In the genomic region with DNA sequence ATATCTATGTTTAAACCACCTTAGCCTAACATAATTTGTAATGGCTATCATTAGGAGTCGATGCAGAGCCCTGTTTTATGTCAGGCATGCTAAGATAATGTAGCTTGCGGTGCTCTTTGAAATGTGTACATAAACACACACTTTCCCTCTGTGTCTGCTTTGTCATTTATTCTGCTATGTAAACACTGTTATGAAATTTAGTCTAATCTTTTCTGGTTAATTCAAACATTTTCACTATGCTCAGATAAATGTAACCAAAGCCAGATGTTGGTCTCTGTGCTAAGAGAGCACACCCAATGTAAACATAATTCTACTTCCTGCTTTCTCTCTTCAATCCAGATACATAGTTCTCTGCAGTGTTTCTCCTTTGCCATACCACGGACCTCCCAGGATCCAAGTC, we compare ENCODE assay signal across 23 mouse cellular contexts.
A peak's percentile ranks its signal among the peaks of the same experiment; 100 is the strongest.
DNase-seq lines count a peak whose midpoint lies in the region; ATAC-seq lines count a peak whose summit lies in the region.
"Had no signal": no experiment of that assay in that cellular context is flagged by ENCODE, and none has a peak within 500 bp of the region (broad histone marks: within the 10 kb centered on the region; RNA-seq: fewer than 3 reads in every experiment).

No protein-coding gene starts in this region.

- H3K36me3 ChIP-seq in heart, embryonic 13.5 days, result no peaks in the 10 kb centered on the region
- H3K36me3 ChIP-seq in heart, embryonic 12.5 days, result no peaks in the 10 kb centered on the region
- H3K36me3 ChIP-seq in lung, embryonic 16.5 days (ENCODE audit: control insufficient read depth, insufficient read depth, low read length), result no peaks in the 10 kb centered on the region
- H3K36me3 ChIP-seq in intestine, embryonic 16.5 days (ENCODE audit: control insufficient read depth, insufficient read depth, low read length), result no peaks in the 10 kb centered on the region
- H3K36me3 ChIP-seq: G1E; hindbrain, embryonic 13.5 days; limb, embryonic 12.5 days; liver, embryonic 15.5 days; midbrain, embryonic 10.5 days had no signal

- no peak for DNase-seq in lung, postnatal 36 days
- DNase-seq in yolk sac, embryonic 10.5 days (ENCODE audit: low spot score), result peak; percentile 9
- DNase-seq in cerebellum, adult 11-12 months, result no peak
- DNase-seq: adrenal gland, postnatal 10 days; cerebellum, adult 9-10 months; gastrocnemius, postnatal 14 days; heart, postnatal 4 days; kidney, adult 9 months; kidney, postnatal 14 days; lung, postnatal 10 days; spleen, adult 18-20 months had no signal

- no peaks in the 10 kb centered on the region for H3K27me3 ChIP-seq in heart, embryonic 13.5 days (replicated peaks)
- no peaks in the 10 kb centered on the region for H3K27me3 ChIP-seq in heart, embryonic 12.5 days (replicated peaks)
- no peaks in the 10 kb centered on the region for H3K27me3 ChIP-seq in lung, embryonic 16.5 days (ENCODE audit: control insufficient read depth, insufficient read depth, low read depth, low read length)
- no peaks in the 10 kb centered on the region for H3K27me3 ChIP-seq in intestine, embryonic 16.5 days (replicated peaks; ENCODE audit: control insufficient read depth, insufficient read depth, low read length)
- H3K27me3 ChIP-seq: forebrain, embryonic 13.5 days; hindbrain, embryonic 13.5 days; limb, embryonic 12.5 days; liver, embryonic 15.5 days had no signal

- H3K9ac ChIP-seq in heart, embryonic 13.5 days, result no peak overlapping the region
- no peak overlapping the region for H3K9ac ChIP-seq in heart, embryonic 12.5 days
- no peak overlapping the region for H3K9ac ChIP-seq in lung, embryonic 16.5 days (ENCODE audit: low read length)
- no peak overlapping the region for H3K9ac ChIP-seq in intestine, embryonic 16.5 days (ENCODE audit: low read depth, low read length)
- H3K9ac ChIP-seq: forebrain, embryonic 13.5 days; hindbrain, embryonic 13.5 days; limb, embryonic 12.5 days; liver, embryonic 15.5 days had no signal

- ATAC-seq in heart, embryonic 13.5 days (ENCODE audit: extremely low read depth, insufficient number of reproducible peaks, low FRiP score, low TSS enrichment), result no peak
- no peak for ATAC-seq in heart, embryonic 12.5 days (ENCODE audit: insufficient number of reproducible peaks, low FRiP score)
- ATAC-seq in lung, embryonic 16.5 days (ENCODE audit: low read depth), result peak; percentile 73
- peak; percentile 82 for ATAC-seq in intestine, embryonic 16.5 days
- ATAC-seq in activated CD4-positive, CD25-positive, alpha-beta regulatory T cell, adult 4 months, result no peak
- ATAC-seq: forebrain, embryonic 13.5 days; midbrain, embryonic 16.5 days had no signal

- no peak overlapping the region for H3K4me2 ChIP-seq in heart, embryonic 13.5 days
- H3K4me2 ChIP-seq in heart, embryonic 12.5 days, result no peak overlapping the region
- no peak overlapping the region for H3K4me2 ChIP-seq in lung, embryonic 16.5 days (ENCODE audit: low read depth, low read length)
- H3K4me2 ChIP-seq in intestine, embryonic 16.5 days (ENCODE audit: low read depth, low read length), result no peak overlapping the region
- H3K4me2 ChIP-seq: forebrain, embryonic 13.5 days; hindbrain, embryonic 13.5 days; limb, embryonic 12.5 days; liver, embryonic 15.5 days had no signal

- H3K4me3 ChIP-seq in heart, embryonic 13.5 days, result no peak overlapping the region
- H3K4me3 ChIP-seq in heart, embryonic 12.5 days, result no peak overlapping the region
- H3K4me3 ChIP-seq in lung, embryonic 16.5 days (ENCODE audit: low read length), result no peak overlapping the region
- H3K4me3 ChIP-seq in intestine, embryonic 16.5 days (ENCODE audit: low read length), result no peak overlapping the region
- H3K4me3 ChIP-seq: forebrain, embryonic 13.5 days; hindbrain, embryonic 13.5 days; limb, embryonic 12.5 days; liver, embryonic 15.5 days; midbrain, embryonic 10.5 days had no signal

- WGBS in heart, embryonic 13.5 days, result 47% methylated on average over 3 of the region's 3 CpGs
- 36% methylated on average over 3 of the region's 3 CpGs for WGBS in heart, embryonic 12.5 days
- WGBS in lung, embryonic 16.5 days, result 25% methylated on average over 3 of the region's 3 CpGs
- 33% methylated on average over 3 of the region's 3 CpGs for WGBS in intestine, embryonic 16.5 days

- 0 out of 2 replicates have a peak overlapping the region, but pooled peaks have one; percentile 20 for H3K27ac ChIP-seq in heart, embryonic 13.5 days (replicated peaks)
- H3K27ac ChIP-seq in heart, embryonic 12.5 days (ENCODE audit: poor library complexity, severe bottlenecking), result no peak overlapping the region
- peak overlapping the region; percentile 60; the same call in 1 of the 2 replicates for H3K27ac ChIP-seq in lung, embryonic 16.5 days (ENCODE audit: low read length)
- peak overlapping the region; percentile 40; the same call in 1 of the 2 replicates for H3K27ac ChIP-seq in intestine, embryonic 16.5 days (ENCODE audit: low read length)
- H3K27ac ChIP-seq: forebrain, embryonic 13.5 days; hindbrain, embryonic 13.5 days; limb, embryonic 12.5 days; liver, embryonic 15.5 days; midbrain, embryonic 10.5 days had no signal

- H3K9me3 ChIP-seq in heart, embryonic 13.5 days, result no peaks in the 10 kb centered on the region
- H3K9me3 ChIP-seq in heart, embryonic 12.5 days (replicated peaks), result no peaks in the 10 kb centered on the region; the same call in 1 of the 2 replicates
- H3K9me3 ChIP-seq in lung, embryonic 16.5 days (ENCODE audit: control insufficient read depth, low read length), result no peaks in the 10 kb centered on the region
- H3K9me3 ChIP-seq in intestine, embryonic 16.5 days (ENCODE audit: control insufficient read depth, low read length), result no peaks in the 10 kb centered on the region
- H3K9me3 ChIP-seq: forebrain, embryonic 13.5 days; hindbrain, embryonic 13.5 days; limb, embryonic 12.5 days; liver, embryonic 15.5 days; midbrain, embryonic 10.5 days had no signal

- H3K4me1 ChIP-seq in heart, embryonic 13.5 days, result no peaks in the 10 kb centered on the region
- H3K4me1 ChIP-seq in heart, embryonic 12.5 days (replicated peaks), result no peaks in the 10 kb centered on the region
- peaks cover 4% of the 10 kb centered on the region; the same call in 1 of the 2 replicates for H3K4me1 ChIP-seq in lung, embryonic 16.5 days (replicated peaks; ENCODE audit: control insufficient read depth, insufficient read depth, low read length)
- no peaks in the 10 kb centered on the region for H3K4me1 ChIP-seq in intestine, embryonic 16.5 days (ENCODE audit: control insufficient read depth, insufficient read depth, low read length)
- H3K4me1 ChIP-seq: forebrain, embryonic 13.5 days; hindbrain, embryonic 13.5 days; limb, embryonic 12.5 days; liver, embryonic 15.5 days had no signal

Comparison
In these comparisons a context has a peak if more than half of its experiments do, and no peak if none do; other contexts are left out.
1. ATAC-seq: peak in lung, embryonic 16.5 days (single experiment) and intestine, embryonic 16.5 days (single experiment); none in heart, embryonic 13.5 days (single experiment), heart, embryonic 12.5 days (single experiment) and activated CD4-positive, CD25-positive, alpha-beta regulatory T cell, adult 4 months (single experiment).